Mouse (Mus musculus): ENCODE results near the gene Ercc8. TPM values are rescaled to one million over a fixed set of nuclear protein-coding genes. Genes with fewer than 3 reads are reported as not detected.

Ercc8 gene
- polyA plus RNA-seq, 1 experiment from 2014 or later, result 11.6 TPM

GRCm38 (mm10) chr13:108185530-108185929 lies 27.0 kb downstream of the Ercc8 start:
- Histone ChIP-seq H3K27ac (no peak overlapping the region), H3K4me1 (replicated peaks; ENCODE audit: insufficient read depth, low read length) (no peaks in the 10 kb centered on the region), H3K9me3 (replicated peaks; ENCODE audit: low read length) (no peaks in the 10 kb centered on the region), H3K4me3 (replicated peaks; ENCODE audit: low read depth, low read length) (no peak overlapping the region), H3K4me2 (ENCODE audit: low read length) (no peak overlapping the region), H3K27me3 (ENCODE audit: insufficient read depth, low read length) (no peaks in the 10 kb centered on the region), H3K9ac (ENCODE audit: low read depth, low read length) (no peak overlapping the region), H3K36me3 (ENCODE audit: insufficient read depth, low read length) (peaks cover 12% of the 10 kb centered on the region; the same call in 1 of the 2 replicates)
- TF ChIP-seq CTCF (IDR thresholded peaks at IDR 0.05; ENCODE audit: low read depth), result no peak
- no peak for DNase-seq (ENCODE audit: low spot score)
- WGBS, result 93% methylated on average over 3 of the region's 3 CpGs
- no peak for ATAC-seq (replicated peaks; ENCODE audit: low FRiP score, low read depth)

GRCm38 (mm10) chr13:108187994-108188393 lies 29.5 kb downstream of the Ercc8 start:
- no peak overlapping the region for H3K4me3 ChIP-seq (replicated peaks; ENCODE audit: low read depth, low read length)
- no peak for DNase-seq (ENCODE audit: low spot score)
- H3K36me3 ChIP-seq (ENCODE audit: insufficient read depth, low read length), result peaks cover 12% of the 10 kb centered on the region; the same call in 1 of the 2 replicates
- no peak overlapping the region for H3K27ac ChIP-seq
- H3K27me3 ChIP-seq (ENCODE audit: insufficient read depth, low read length), result no peaks in the 10 kb centered on the region
- no peak overlapping the region for H3K4me2 ChIP-seq (ENCODE audit: low read length)
- H3K9me3 ChIP-seq (replicated peaks; ENCODE audit: low read length), result no peaks in the 10 kb centered on the region
- 81% methylated on average over 4 of the region's 4 CpGs for WGBS
- H3K9ac ChIP-seq (ENCODE audit: low read depth, low read length), result no peak overlapping the region
- no peak for TF ChIP-seq CTCF (IDR thresholded peaks at IDR 0.05; ENCODE audit: low read depth)
- H3K4me1 ChIP-seq (replicated peaks; ENCODE audit: insufficient read depth, low read length), result no peaks in the 10 kb centered on the region
- no peak for ATAC-seq (replicated peaks; ENCODE audit: low FRiP score, low read depth)

- DNase-seq (ENCODE audit: low spot score) (peak; percentile 83), ATAC-seq (replicated peaks; ENCODE audit: low FRiP score, low read depth) (no peak)
- H3K9ac ChIP-seq (ENCODE audit: low read depth, low read length), result no peak overlapping the region
- 56% methylated on average over 11 of the region's 11 CpGs for whole genome bisulfite sequencing
- H3K27ac ChIP-seq, result no peak overlapping the region
- no peak overlapping the region for H3K4me2 ChIP-seq (ENCODE audit: low read length)
- H3K36me3 ChIP-seq (ENCODE audit: insufficient read depth, low read length), result peaks cover 9% of the 10 kb centered on the region; the same call in 1 of the 2 replicates
- no peak overlapping the region for H3K4me3 ChIP-seq (replicated peaks; ENCODE audit: low read depth, low read length)
- no peaks in the 10 kb centered on the region for H3K4me1 ChIP-seq (replicated peaks; ENCODE audit: insufficient read depth, low read length)
- TF ChIP-seq CTCF (IDR thresholded peaks at IDR 0.05; ENCODE audit: low read depth), result peak; percentile 85
- no peaks in the 10 kb centered on the region for H3K9me3 ChIP-seq (replicated peaks; ENCODE audit: low read length)
- H3K27me3 ChIP-seq (ENCODE audit: insufficient read depth, low read length), result no peaks in the 10 kb centered on the region
Measured at GRCm38 (mm10) chr13:108191074-108191720, 32.7 kb downstream of the Ercc8 start.

- Histone ChIP-seq H3K27me3 (ENCODE audit: insufficient read depth, low read length) (no peaks in the 10 kb centered on the region), H3K4me2 (ENCODE audit: low read length) (no peak overlapping the region), H3K4me1 (replicated peaks; ENCODE audit: insufficient read depth, low read length) (no peaks in the 10 kb centered on the region), H3K36me3 (ENCODE audit: insufficient read depth, low read length) (peaks cover 5% of the 10 kb centered on the region; the same call in 1 of the 2 replicates), H3K9ac (ENCODE audit: low read depth, low read length) (no peak overlapping the region), H3K4me3 (replicated peaks; ENCODE audit: low read depth, low read length) (no peak overlapping the region), H3K9me3 (replicated peaks; ENCODE audit: low read length) (no peaks in the 10 kb centered on the region), H3K27ac (no peak overlapping the region)
- DNase-seq (ENCODE audit: low spot score), result no peak
- no peak for TF ChIP-seq CTCF (IDR thresholded peaks at IDR 0.05; ENCODE audit: low read depth)
- WGBS, result 76% methylated on average over 6 of the region's 6 CpGs
- no peak for ATAC-seq (replicated peaks; ENCODE audit: low FRiP score, low read depth)
Measured at GRCm38 (mm10) chr13:108195474-108195873, 36.9 kb downstream of the Ercc8 start.

- 84% methylated on average over 3 of the region's 3 CpGs for WGBS
- H3K27ac ChIP-seq, result no peak overlapping the region
- no peaks in the 10 kb centered on the region for H3K4me1 ChIP-seq (replicated peaks; ENCODE audit: insufficient read depth, low read length)
- no peaks in the 10 kb centered on the region for H3K36me3 ChIP-seq (ENCODE audit: insufficient read depth, low read length)
- H3K9ac ChIP-seq (ENCODE audit: low read depth, low read length), result no peak overlapping the region
- H3K27me3 ChIP-seq (ENCODE audit: insufficient read depth, low read length), result no peaks in the 10 kb centered on the region
- H3K9me3 ChIP-seq (replicated peaks; ENCODE audit: low read length), result no peaks in the 10 kb centered on the region
- no peak overlapping the region for H3K4me2 ChIP-seq (ENCODE audit: low read length)
- H3K4me3 ChIP-seq (replicated peaks; ENCODE audit: low read depth, low read length), result no peak overlapping the region
- no peak for ATAC-seq (replicated peaks; ENCODE audit: low FRiP score, low read depth)
- no peak for TF ChIP-seq CTCF (IDR thresholded peaks at IDR 0.05; ENCODE audit: low read depth)
- no peak for DNase-seq (ENCODE audit: low spot score)
Measured at GRCm38 (mm10) chr13:108204857-108205256, 46.3 kb downstream of the Ercc8 start.

GRCm38 (mm10) chr13:108207447-108207846 lies 48.9 kb downstream of the Ercc8 start:
- H3K9ac ChIP-seq (ENCODE audit: low read depth, low read length), result no peak overlapping the region
- no peak overlapping the region for H3K4me3 ChIP-seq (replicated peaks; ENCODE audit: low read depth, low read length)
- H3K4me2 ChIP-seq (ENCODE audit: low read length), result no peak overlapping the region
- no peaks in the 10 kb centered on the region for H3K4me1 ChIP-seq (replicated peaks; ENCODE audit: insufficient read depth, low read length)
- H3K36me3 ChIP-seq (ENCODE audit: insufficient read depth, low read length), result no peaks in the 10 kb centered on the region
- no peak for DNase-seq (ENCODE audit: low spot score)
- WGBS, result 73% methylated on average over 2 of the region's 2 CpGs
- H3K9me3 ChIP-seq (replicated peaks; ENCODE audit: low read length), result no peaks in the 10 kb centered on the region
- TF ChIP-seq CTCF (IDR thresholded peaks at IDR 0.05; ENCODE audit: low read depth), result no peak
- no peaks in the 10 kb centered on the region for H3K27me3 ChIP-seq (ENCODE audit: insufficient read depth, low read length)
- no peak overlapping the region for H3K27ac ChIP-seq
- no peak for ATAC-seq (replicated peaks; ENCODE audit: low FRiP score, low read depth)

GRCm38 (mm10) chr13:108208090-108208489 lies 49.6 kb downstream of the Ercc8 start:
- Histone ChIP-seq H3K9ac (ENCODE audit: low read depth, low read length) (no peak overlapping the region), H3K4me2 (ENCODE audit: low read length) (no peak overlapping the region), H3K9me3 (replicated peaks; ENCODE audit: low read length) (no peaks in the 10 kb centered on the region), H3K27ac (no peak overlapping the region), H3K27me3 (ENCODE audit: insufficient read depth, low read length) (no peaks in the 10 kb centered on the region), H3K4me1 (replicated peaks; ENCODE audit: insufficient read depth, low read length) (no peaks in the 10 kb centered on the region), H3K36me3 (ENCODE audit: insufficient read depth, low read length) (no peaks in the 10 kb centered on the region), H3K4me3 (replicated peaks; ENCODE audit: low read depth, low read length) (no peak overlapping the region)
- DNase-seq (ENCODE audit: low spot score), result no peak
- WGBS, result 64% methylated on average over 5 of the region's 5 CpGs
- no peak for ATAC-seq (replicated peaks; ENCODE audit: low FRiP score, low read depth)
- no peak for TF ChIP-seq CTCF (IDR thresholded peaks at IDR 0.05; ENCODE audit: low read depth)

Data from kidney, postnatal 0 days (tissue).